Mouse (Mus musculus): ENCODE data around the gene Nacc1.

Nacc1 gene

GRCm38 (mm10) chr8:84687705-84688100, at the start of gene Nacc1:
Gene Nacc1 (minus strand): TSS chr8:84687862.
- no peak for DNase-seq (ENCODE audit: low read depth)

- DNase-seq (ENCODE audit: low read depth): no peak
These were observed 48.9 kb upstream of the Nacc1 start for GRCm38 (mm10) chr8:84736521-84736920.

GRCm38 (mm10) chr8:84735597-84735996, 47.9 kb upstream of the Nacc1 start:
- DNase-seq (ENCODE audit: low read depth): no peak

GRCm38 (mm10) chr8:84734680-84735079, 47.0 kb upstream of the Nacc1 start:
- DNase-seq (ENCODE audit: low read depth): no peak

- no peak for DNase-seq (ENCODE audit: low read depth)
These were observed 46.3 kb upstream of the Nacc1 start for GRCm38 (mm10) chr8:84733959-84734358.

- DNase-seq (ENCODE audit: low read depth): no peak
These were observed 45.3 kb upstream of the Nacc1 start for GRCm38 (mm10) chr8:84732996-84733395.

- DNase-seq (ENCODE audit: low read depth): no peak
These were observed 44.9 kb upstream of the Nacc1 start for GRCm38 (mm10) chr8:84732545-84732944.

- no peak for DNase-seq (ENCODE audit: low read depth)
These were observed 43.9 kb upstream of the Nacc1 start for GRCm38 (mm10) chr8:84731371-84732177.

GRCm38 (mm10) chr8:84730541-84731370, 43.1 kb upstream of the Nacc1 start:
- DNase-seq (ENCODE audit: low read depth): no peak

- no peak for DNase-seq (ENCODE audit: low read depth)
These were observed 42.3 kb upstream of the Nacc1 start for GRCm38 (mm10) chr8:84729921-84730362.

GRCm38 (mm10) chr8:84728474-84728873, 40.8 kb upstream of the Nacc1 start:
- DNase-seq (ENCODE audit: low read depth): no peak

- DNase-seq (ENCODE audit: low read depth): no peak
These were observed 38.2 kb upstream of the Nacc1 start for GRCm38 (mm10) chr8:84725941-84726259.

- no peak for DNase-seq (ENCODE audit: low read depth)
These were observed 37.7 kb upstream of the Nacc1 start for GRCm38 (mm10) chr8:84725246-84725940.

- DNase-seq (ENCODE audit: low read depth): no peak
These were observed 37.0 kb upstream of the Nacc1 start for GRCm38 (mm10) chr8:84724683-84725082.

GRCm38 (mm10) chr8:84723571-84723900, 35.9 kb upstream of the Nacc1 start:
- no peak for DNase-seq (ENCODE audit: low read depth)

GRCm38 (mm10) chr8:84722850-84723570, 35.3 kb upstream of the Nacc1 start, which contains the start of gene G430095P16Rik:
Gene G430095P16Rik (plus strand): TSS chr8:84723007.
- DNase-seq (ENCODE audit: low read depth): no peak

GRCm38 (mm10) chr8:84722530-84722849, 34.8 kb upstream of the Nacc1 start:
- no peak for DNase-seq (ENCODE audit: low read depth)

GRCm38 (mm10) chr8:84718959-84719690, 31.5 kb upstream of the Nacc1 start:
- no peak for DNase-seq (ENCODE audit: low read depth)

- DNase-seq (ENCODE audit: low read depth): no peak
These were observed 30.8 kb upstream of the Nacc1 start for GRCm38 (mm10) chr8:84718476-84718875.

- no peak for DNase-seq (ENCODE audit: low read depth)
These were observed 29.1 kb upstream of the Nacc1 start for GRCm38 (mm10) chr8:84716790-84717189.

GRCm38 (mm10) chr8:84715893-84716468, 28.3 kb upstream of the Nacc1 start:
- DNase-seq (ENCODE audit: low read depth): no peak
